Mouse (Mus musculus) lung, postnatal 0 days (tissue): ENCODE measurements around the gene Cmtm5. TPM values are rescaled to one million over a fixed set of nuclear protein-coding genes. Genes with fewer than 3 reads are reported as not detected.
"Not testable (repeated sequence)": the region's sequence is repeated elsewhere in the genome, so short reads cannot be mapped to it uniquely, and the experiment has no call there.

Experiments
- ATAC-seq: fragments of 200-750 bp; cut with Nextera tagmentation; 2 replicates; pipeline ENCODE4 v1.8.0; 2017; ENCODE audit warnings: moderate library complexity
- DNase-seq: peaks from one replicate; pipeline ENCODE4 v3.0.0-alpha.2; 2016; ENCODE audit warnings: low spot score
- H3K27ac ChIP-seq: fragments of 300-500 bp; sonication (generic); 2 replicates; pipeline ENCODE4 v1.5.1; 2014; ENCODE audit warnings: antibody characterized with exemption, mild to moderate bottlenecking, low read length, mixed read lengths
- H3K27me3 ChIP-seq: fragments of 300-500 bp; sonication (generic); replicated peaks from 2 replicates; pipeline ENCODE4 v1.6.1; 2014; ENCODE audit warnings: low read length, mixed read lengths; ENCODE audit not compliant: insufficient read depth
- H3K36me3 ChIP-seq: fragments of 300-500 bp; sonication (generic); 2 replicates; pipeline ENCODE4 v1.6.1; 2014; ENCODE audit warnings: low read length, mixed read lengths; ENCODE audit not compliant: insufficient read depth
- H3K4me1 ChIP-seq: fragments of 300-500 bp; sonication (generic); 2 replicates; pipeline ENCODE4 v1.6.1; 2014; ENCODE audit warnings: antibody characterized with exemption, low read depth, low read length, mixed read lengths; ENCODE audit not compliant: insufficient read depth
- H3K4me2 ChIP-seq: fragments of 300-500 bp; sonication (generic); replicated peaks from 2 replicates; pipeline ENCODE4 v1.6.1; 2014; ENCODE audit warnings: low read depth, mild to moderate bottlenecking, low read length, moderate library complexity, mixed read lengths
- H3K4me3 ChIP-seq: fragments of 300-500 bp; sonication (generic); 2 replicates; pipeline ENCODE4 v1.5.1; 2014; ENCODE audit warnings: low read depth, low read length
- H3K9ac ChIP-seq: fragments of 300-500 bp; sonication (generic); replicated peaks from 2 replicates; pipeline ENCODE4 v1.6.1; 2014; ENCODE audit warnings: low read depth, mild to moderate bottlenecking
- H3K9me3 ChIP-seq: fragments of 300-500 bp; sonication (generic); 2 replicates; pipeline ENCODE4 v1.6.1; 2016; ENCODE audit warnings: low read length, mixed read lengths
- CTCF ChIP-seq: IDR thresholded peaks from 2 replicates; pipeline ENCODE4 v1.5.1; 2016; ENCODE audit warnings: antibody characterized with exemption, mild to moderate bottlenecking
- EP300 ChIP-seq: IDR thresholded peaks from 2 replicates; pipeline ENCODE4 v1.6.1; 2016; ENCODE audit warnings: antibody characterized with exemption, mild to moderate bottlenecking, control low read depth
- WGBS: fragments of 180-500 bp; shearing (Covaris S2); extraction: QIAGEN DNeasy Blood & Tissue Kit; methylation state at CpG from one replicate; pipeline ENCODE4 v1.1.7; 2014; 5-methylcytosine and 5-hydroxymethylcytosine counted together
- polyA plus RNA-seq: library from polyadenylated mRNA; unstranded; fragments of >200 nt; fragmentation: Nextera tagmentation; extraction: Ambion mirVana; gene quantifications from 2 replicates; pipeline ENCODE4 v1.2.1, GENCODE M21; 2015

The Cmtm5 gene
- polyA plus RNA-seq, 1 experiment from 2014 or later, result 0.21 TPM

GRCm38 (mm10) chr14:54954474-54954873, 18.4 kb downstream of the Cmtm5 start:
- Histone ChIP-seq H3K4me2 (no peak overlapping the region), H3K9ac (no peak overlapping the region), H3K27me3 (no peaks in the 10 kb centered on the region), H3K9me3 (no peaks in the 10 kb centered on the region), H3K27ac (no peak overlapping the region), H3K4me1 (no peaks in the 10 kb centered on the region), H3K36me3 (no peaks in the 10 kb centered on the region), H3K4me3 (no peak overlapping the region)
- TF ChIP-seq EP300 (no peak), CTCF (no peak)
- no peak for DNase-seq
- WGBS, result 57% methylated on average over 3 of the region's 3 CpGs
- no peak for ATAC-seq

GRCm38 (mm10) chr14:54955481-54955880, 19.4 kb downstream of the Cmtm5 start:
- Histone ChIP-seq H3K27ac (no peak overlapping the region), H3K4me2 (no peak overlapping the region), H3K4me1 (no peaks in the 10 kb centered on the region), H3K9ac (no peak overlapping the region), H3K4me3 (no peak overlapping the region), H3K27me3 (no peaks in the 10 kb centered on the region), H3K36me3 (no peaks in the 10 kb centered on the region), H3K9me3 (no peaks in the 10 kb centered on the region)
- TF ChIP-seq CTCF (no peak), EP300 (no peak)
- ATAC-seq, result no peak
- WGBS, result 70% methylated on average over 3 of the region's 3 CpGs
- no peak for DNase-seq

GRCm38 (mm10) chr14:54956533-54956932, 20.5 kb downstream of the Cmtm5 start:
- TF ChIP-seq EP300, result no peak
- no peak for TF ChIP-seq CTCF
- ATAC-seq (no peak), DNase-seq (no peak)
- H3K36me3 ChIP-seq, result no peaks in the 10 kb centered on the region
- H3K9ac ChIP-seq, result no peak overlapping the region
- no peak overlapping the region for H3K4me3 ChIP-seq
- no peak overlapping the region for H3K27ac ChIP-seq
- no peak overlapping the region for H3K4me2 ChIP-seq
- no peaks in the 10 kb centered on the region for H3K4me1 ChIP-seq
- no peaks in the 10 kb centered on the region for H3K27me3 ChIP-seq
- no peaks in the 10 kb centered on the region for H3K9me3 ChIP-seq
- WGBS, result 83% methylated on average over 9 of the region's 9 CpGs

- H3K9me3 ChIP-seq, result no peaks in the 10 kb centered on the region
- no peaks in the 10 kb centered on the region for H3K36me3 ChIP-seq
- TF ChIP-seq EP300 (no peak), CTCF (no peak)
- WGBS, result 58% methylated on average over 4 of the region's 4 CpGs
- no peak overlapping the region for H3K9ac ChIP-seq
- H3K4me2 ChIP-seq, result no peak overlapping the region
- no peaks in the 10 kb centered on the region for H3K27me3 ChIP-seq
- DNase-seq, result no peak
- H3K4me1 ChIP-seq, result no peaks in the 10 kb centered on the region
- no peak overlapping the region for H3K27ac ChIP-seq
- H3K4me3 ChIP-seq, result no peak overlapping the region
- ATAC-seq, result no peak
Measured at GRCm38 (mm10) chr14:54958503-54958902, 22.4 kb downstream of the Cmtm5 start.

GRCm38 (mm10) chr14:54959197-54959596, 23.1 kb downstream of the Cmtm5 start:
- ATAC-seq (no peak), DNase-seq (no peak)
- Histone ChIP-seq H3K4me2 (no peak overlapping the region), H3K4me1 (no peaks in the 10 kb centered on the region), H3K9ac (no peak overlapping the region), H3K27ac (no peak overlapping the region), H3K36me3 (no peaks in the 10 kb centered on the region), H3K4me3 (no peak overlapping the region), H3K27me3 (no peaks in the 10 kb centered on the region), H3K9me3 (no peaks in the 10 kb centered on the region)
- 64% methylated on average over 3 of the region's 3 CpGs for WGBS
- TF ChIP-seq CTCF (no peak), EP300 (no peak)

- not testable (repeated sequence) for H3K4me1 ChIP-seq, DNase-seq, ATAC-seq, H3K4me3 ChIP-seq, H3K9me3 ChIP-seq, H3K4me2 ChIP-seq, H3K9ac ChIP-seq, H3K27me3 ChIP-seq, H3K27ac ChIP-seq, H3K36me3 ChIP-seq
- 85% methylated on average over 12 of the region's 12 CpGs for WGBS
Measured at GRCm38 (mm10) chr14:54959853-54960613, 24.0 kb downstream of the Cmtm5 start.

GRCm38 (mm10) chr14:54960769-54961168, 24.7 kb downstream of the Cmtm5 start:
- Histone ChIP-seq H3K4me1 (no peaks in the 10 kb centered on the region), H3K9me3 (no peaks in the 10 kb centered on the region), H3K36me3 (no peaks in the 10 kb centered on the region), H3K27ac (no peak overlapping the region), H3K4me2 (no peak overlapping the region), H3K9ac (no peak overlapping the region), H3K27me3 (no peaks in the 10 kb centered on the region), H3K4me3 (no peak overlapping the region)
- no peak for ATAC-seq
- no peak for DNase-seq
- TF ChIP-seq CTCF (no peak), EP300 (no peak)
- 49% methylated on average over 10 of the region's 10 CpGs for WGBS
